Mouse (Mus musculus) mature B cell (primary cell): Measurements from ENCODE around the gene P3h3.

Experiments used
- in situ Hi-C: fragments of 300-500 bp; cut with MboI; formaldehyde crosslinking; loops from 2 replicates; pipeline ENCODE4 v1.14.3; 2019

P3h3 gene

DNA sequence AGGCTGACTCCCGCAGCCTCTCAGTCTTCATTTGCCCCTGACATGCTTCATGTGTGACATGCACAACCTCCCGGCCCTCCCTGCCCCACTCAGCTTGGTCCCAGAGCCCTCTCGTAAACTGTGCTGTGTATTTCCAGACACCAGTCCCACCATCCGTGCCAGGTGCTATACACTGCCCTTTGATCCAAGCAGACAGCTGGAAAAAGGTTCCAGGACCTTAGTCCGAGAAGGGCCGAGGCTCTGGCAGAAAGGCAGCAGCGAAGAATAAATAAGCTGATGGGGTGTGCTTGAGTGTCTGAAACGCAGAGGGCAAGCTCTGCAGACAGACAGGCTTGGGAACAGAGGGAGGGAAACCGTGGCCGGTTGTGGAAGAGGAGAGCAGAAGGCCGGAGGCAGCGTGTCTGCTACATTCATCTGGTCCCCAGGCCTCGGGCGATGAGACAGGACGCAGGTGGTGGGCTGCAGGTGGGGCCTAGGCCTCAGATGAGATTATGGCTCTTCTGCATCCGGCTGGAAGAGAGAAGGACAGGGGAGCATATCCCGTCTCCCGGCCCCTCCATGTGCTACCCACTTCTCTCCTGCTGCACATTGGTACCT, 8.3 kb upstream of the P3h3 start:
- in situ Hi-C loops = no loop called here

DNA sequence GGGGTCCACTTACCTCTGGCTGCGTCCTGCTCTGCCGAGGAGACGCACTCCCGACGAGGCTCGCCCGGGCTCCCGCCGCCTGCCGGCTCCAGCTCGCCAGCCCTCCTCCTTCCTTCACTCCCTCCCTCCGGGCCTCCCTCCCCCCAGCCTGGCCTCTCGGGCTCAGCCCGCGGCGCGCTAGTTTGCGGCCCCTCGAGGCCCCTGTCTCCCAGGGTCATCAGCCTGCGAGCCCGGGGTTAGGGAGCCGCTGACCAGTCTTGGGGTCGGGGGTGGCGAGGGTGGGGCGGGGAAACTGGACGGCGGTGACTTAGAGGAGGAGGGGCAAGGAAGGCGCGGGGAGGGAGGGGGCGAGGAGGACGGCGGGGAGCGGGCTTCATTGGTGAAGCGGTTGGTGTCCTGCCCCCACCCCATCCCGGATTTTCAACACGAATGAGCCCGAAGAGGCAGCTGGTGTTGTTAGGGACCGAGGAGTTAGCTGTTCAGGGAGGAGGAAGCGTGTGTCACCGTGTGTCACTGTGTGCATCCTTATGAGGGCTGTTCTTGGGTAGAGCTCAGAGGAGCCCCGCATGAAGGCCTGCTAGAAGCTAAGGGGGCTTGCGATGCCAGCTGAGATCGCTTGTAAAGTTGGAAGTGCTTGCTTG, 6.2 kb upstream of the P3h3 start, which contains the start of gene Gpr162:
Gene Gpr162 (minus strand): TSS at position 326 of the 641 bp plus-strand sequence.
- in situ Hi-C loops = no loop called here

DNA sequence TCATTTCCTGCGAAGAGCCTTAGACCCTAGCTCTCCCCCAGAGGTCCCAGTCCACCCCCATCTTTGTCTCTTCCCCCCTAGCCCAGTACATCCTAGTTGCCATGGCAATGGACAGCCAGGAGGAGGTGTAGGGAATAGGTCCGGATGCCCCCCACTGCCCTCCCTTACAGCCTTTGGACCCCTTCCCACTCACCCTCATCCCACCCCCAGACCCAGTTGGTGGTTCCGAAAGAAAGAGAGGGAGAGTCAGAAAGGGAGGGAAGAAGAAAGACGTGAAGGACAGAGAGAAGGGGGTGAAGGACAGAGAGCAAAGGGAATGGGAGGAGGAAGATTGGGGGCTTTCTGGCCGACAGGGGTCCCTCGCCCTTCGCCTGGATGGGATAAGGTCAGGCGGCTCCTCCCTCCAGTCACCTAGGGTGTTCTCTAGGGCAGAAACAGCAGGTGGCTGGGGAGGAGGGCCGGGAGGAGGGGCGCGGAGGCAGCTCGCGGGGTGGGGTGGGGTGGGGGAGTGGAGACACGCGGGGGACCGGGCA, 5.6 kb upstream of the P3h3 start:
- in situ Hi-C loops = no loop called here

DNA sequence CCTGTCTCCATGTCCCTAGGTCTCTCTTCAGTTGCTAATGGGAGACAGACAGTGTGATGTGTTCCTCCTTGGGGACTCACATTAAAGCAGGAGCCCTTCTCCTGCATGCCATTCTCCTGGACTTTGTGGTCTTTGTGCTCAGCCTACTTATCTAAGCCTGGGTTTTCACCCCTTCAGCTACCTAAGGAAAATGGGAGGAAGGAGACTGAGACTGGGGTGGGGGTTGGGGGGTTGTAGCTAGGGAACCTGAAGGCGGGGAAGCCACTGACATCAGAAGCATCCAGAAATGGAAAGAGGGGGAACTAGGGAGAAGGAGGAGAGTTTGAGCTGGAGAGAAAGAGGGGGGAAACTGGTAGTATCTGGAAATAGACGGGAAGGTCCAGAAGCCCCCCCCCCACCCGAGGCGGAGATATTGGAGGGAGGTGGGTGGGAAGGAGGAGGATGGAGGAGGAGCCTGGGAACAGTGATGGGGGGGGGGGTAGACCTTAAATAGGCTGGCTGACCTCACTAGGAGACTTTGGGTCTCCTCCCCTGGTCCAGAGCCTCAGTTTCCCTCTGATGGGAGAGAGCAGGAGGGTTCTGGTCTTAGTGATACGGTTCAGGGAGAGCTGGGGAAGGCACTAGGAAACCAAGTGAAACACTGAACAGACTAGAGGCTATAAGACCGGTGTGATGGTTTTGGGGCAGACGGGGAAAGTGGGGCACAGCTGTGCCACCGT, 5.0 kb upstream of the P3h3 start:
- in situ Hi-C loops = no loop called here

DNA sequence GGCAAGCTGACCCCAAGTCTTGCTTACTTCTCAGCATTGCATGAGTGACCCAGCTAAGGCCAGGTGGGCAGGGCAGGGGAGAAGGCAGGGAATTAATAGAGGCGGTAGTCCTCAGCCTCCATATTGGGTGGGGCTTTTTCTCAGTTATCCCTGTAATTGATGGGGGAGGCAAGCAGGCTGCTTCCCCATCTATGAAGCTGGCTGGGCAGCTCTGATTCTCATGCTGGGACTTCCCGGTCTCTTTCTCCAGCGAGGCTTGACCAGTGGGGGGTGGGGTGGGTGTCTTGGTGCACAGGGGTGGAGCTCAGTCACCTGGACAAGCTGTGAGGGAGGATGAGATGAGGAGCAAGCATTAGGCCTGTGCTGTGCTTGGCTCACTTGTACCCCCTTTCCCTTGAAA, 4.2 kb upstream of the P3h3 start:
- in situ Hi-C loops = no loop called here

DNA sequence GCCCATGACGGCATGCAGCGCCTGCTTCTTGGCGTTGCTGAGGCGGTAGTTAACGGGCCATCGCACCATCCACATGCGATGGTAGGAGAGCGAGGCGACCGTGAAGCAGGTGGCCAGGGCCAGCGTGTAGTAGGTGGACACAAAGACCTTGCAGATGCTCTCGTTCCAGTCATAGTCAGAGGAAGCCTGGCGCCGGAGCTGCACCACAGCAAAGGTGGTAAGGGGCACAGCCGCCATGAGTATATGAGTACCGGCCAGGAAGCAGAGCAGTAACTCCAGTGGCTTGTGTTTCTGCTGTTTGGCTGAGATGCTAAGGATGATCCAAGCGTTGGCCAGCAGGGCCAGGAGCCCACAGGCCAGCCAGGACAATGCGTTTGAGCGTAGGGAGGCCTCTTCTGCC, 3.7 kb upstream of the P3h3 start:
- in situ Hi-C loops = no loop called here

DNA sequence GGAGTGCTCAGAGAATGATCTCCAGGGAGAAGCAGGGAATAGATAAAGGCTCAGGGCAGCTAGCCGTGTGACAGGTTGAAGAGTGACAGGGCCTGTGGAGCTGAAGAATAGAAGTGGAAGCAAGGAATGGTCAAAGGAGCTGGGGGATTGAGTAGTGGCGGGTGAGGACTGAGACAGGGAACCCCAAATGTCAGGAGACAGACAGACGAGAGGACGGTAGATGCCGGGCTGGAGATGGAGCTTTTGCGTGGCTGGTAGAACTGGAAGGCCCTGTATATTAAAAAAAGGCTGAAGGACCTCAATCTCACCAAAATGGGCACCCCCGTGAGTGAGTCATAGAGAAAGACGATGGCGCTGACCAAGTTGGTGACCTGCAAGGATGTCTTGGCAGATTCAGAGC, 3.0 kb upstream of the P3h3 start:
- in situ Hi-C loops = no loop called here

DNA sequence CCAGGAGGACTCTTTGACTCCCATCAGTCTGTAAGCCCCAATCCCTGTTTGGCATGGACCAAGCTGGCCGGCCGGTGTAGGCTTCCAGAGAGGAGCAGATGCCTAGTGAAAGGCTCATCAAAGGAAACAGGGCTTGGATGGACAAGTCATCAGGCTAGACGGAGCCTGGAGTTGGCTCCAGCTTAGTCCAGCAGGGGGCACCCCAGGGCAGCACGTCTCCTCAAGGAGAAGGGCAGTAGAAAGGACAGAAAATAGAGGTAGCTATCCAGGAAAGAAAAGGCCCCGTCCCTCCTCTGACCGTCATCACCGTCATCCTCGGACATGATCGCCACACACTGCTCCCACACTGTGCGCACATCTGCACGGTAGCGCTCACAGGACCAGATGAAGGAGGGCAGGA, 2.2 kb upstream of the P3h3 start:
- in situ Hi-C loops = no loop called here

DNA sequence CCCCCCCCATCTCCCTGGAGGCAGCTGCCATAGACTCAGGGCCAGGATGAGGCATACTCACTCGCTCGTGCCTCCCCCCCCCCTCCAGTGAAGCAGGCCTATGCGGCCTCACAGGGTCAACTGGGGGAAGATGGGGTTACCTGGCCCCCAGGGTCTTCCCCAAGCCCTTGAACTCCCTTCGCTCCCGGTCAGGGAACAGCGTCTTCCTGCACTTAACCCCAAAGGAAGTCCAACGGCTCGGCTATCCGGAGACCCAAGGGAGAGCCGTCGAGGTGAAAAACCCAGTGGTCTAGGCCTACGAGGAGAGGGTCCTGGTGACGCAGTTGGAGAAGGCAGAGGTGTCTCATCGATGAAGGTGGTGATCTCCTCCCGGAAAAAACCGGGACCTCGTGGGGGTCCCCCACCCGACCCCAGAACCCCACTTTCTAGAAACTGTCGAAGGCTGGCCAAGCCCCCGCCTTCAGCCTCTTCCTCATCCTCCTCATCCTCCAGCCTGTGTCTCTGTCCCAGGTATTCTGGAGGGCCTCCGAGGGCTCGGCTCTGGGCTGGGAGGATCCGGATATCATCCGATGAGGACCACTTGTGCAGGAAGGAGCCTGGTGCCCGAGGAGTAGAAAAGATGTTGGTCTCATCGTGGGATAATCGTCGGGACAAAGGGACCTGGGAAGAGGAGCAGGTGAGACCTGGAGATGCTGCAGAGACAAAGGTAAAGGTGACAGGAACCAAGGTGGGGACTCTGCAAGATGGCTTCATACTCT, 1.2 kb upstream of the P3h3 start:
- in situ Hi-C loops = no loop called here

DNA sequence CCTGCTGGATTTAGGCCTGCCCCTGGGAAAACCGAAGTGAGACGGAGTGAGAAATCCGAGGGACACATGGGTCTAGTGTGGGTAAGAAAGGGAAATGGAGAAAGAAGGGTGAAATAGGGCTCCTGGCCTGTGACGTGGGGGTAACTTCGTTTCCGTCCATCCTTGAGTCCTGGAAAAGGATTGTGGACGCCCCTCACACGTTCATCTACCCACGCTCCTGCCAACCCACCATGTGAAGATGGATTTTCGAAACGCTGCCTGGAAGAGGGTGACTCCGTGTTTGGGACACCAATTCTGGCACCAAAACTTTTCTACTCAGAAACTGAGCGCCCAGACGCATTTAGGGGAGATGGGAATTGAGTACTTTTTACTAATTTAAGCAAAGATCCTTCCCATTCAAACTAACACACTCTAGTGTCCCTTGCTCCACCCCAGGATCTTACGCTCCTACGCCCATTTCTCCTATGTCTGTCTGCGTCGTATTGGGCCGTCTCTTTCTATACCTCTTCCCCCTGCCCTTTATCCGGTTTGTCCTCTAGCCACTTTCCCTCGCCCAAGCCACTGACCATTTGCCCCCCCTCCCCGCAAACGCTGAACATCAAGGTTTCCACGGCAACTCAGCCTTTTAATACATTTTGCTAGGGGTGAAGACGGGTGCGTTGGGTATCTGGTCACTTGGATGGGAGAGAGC, 433 bp upstream of the P3h3 start:
- in situ Hi-C loops = no loop called here

DNA sequence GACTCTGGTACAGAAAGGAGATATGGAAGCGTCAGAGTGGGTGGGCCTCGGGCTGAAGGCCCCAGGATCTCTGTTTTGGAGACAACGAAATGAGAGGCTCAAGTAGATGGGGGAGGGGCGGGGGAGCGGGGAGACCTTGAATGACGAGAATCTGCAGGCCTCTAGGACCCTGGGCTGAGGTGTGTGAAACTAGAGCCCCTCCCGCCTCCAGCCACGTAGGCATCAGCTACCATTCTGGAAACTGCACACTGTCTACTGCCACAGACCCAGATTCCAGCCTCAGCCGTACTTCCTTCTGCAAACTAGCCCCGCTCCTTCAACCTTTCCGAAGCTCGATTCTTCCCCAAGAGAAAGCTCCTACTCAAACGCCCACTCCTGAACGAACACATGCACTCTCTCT, 1.2 kb downstream of the P3h3 start:
- in situ Hi-C loops = no loop called here

DNA sequence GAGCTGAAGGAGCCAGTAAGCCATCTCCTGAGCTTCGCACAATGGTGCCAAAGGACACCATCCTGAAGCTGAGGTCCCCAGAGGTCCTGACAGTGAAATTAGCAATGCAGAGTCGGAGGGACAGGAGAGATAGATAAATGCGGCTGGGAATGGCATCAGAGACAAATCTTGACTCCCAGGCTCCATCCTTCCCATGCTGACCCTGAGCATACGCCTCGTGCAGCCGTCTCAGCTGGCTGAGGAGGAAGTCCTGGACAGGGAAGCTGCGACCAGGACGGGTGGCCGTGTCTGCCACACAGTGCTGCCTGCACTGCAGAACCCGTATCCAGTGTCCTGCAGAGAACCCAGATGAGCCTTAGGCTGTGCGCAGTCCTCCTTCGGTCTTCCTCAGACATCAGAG, 2.9 kb downstream of the P3h3 start:
- in situ Hi-C loops = no loop called here

DNA sequence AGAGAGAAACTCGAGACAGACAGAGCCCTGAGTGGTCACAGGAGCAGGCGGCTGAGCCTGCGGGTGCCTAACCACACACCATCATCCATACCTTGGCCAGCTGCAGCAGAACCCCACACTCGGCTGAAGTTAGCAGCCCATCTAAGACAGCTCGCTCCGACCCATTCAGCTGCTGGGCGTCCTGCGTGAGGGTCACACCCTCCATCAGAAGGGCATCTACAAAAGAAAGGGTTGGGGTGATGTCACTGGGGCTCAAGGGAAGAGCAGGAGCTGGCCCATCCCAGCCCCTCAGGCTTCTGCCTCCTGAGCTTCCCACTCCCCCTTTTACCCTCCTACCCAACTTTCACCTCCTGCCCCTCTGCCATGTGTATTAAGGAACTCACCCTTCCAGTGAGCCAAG, 7.0 kb downstream of the P3h3 start:
- in situ Hi-C loops = no loop called here

DNA sequence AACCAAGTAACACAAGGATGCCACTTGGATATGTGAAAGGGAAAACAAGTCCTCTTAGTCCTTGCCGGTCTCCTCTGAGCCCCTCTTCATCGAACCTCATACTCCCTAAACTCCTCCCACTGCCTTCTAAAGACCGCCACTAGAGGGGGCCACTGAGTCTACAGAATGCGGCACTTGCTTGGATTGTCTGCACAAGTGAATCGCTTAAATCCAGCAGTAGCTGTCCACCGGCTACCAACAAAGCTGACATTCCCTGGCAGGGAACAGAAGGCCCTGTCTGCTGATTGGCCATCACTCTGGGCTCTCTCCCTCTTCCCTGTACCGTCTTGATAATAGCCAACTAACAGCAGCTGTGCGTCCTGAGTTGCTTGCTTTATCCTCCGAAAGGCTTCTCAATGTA, 10.2 kb downstream of the P3h3 start:
- in situ Hi-C loops = no loop called here

DNA sequence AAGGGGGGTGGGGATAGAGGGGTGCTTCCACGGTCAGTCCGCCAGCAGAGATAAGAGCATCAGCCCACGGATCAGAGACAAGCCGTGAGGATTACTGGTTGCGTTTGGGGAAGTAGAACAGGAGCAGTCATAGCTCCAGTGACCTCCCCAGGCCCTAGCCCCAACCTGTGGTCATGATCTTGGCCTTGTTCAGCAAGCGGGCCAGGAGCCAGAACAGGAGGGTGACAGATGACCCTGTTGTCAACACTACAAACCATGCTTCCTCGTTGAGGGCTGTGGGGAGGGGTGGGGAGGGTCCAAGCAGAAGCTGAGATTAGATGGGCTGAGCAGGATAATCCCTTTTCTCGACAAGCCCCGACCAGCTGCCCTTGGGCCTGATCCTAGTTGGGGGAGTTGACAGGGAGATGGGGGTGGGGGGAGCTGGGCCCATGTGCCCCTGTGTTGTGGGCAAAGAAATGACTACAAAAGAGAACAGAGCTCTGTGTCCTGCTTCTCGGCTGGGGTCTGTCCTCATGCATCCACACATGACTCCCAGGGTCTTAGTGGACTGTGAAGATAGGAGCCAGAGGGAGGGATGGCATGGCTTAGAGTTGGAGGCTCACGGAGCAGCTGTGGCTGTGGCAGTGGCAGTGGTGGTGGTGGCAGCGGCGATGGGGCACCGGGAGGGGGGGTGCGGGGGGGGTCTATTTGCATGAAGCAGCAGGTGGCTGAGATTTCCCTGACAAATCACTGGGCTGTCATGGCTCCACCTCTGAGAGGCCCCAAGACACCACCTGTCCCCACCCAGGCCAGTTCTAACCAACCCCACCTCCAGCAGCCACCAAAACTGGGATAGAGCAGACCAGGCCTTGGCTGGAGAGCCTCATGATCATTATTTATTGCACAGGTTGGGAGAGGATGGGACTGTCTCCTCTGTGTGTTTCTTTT, 17.0 kb downstream of the P3h3 start, which contains the start of gene Gnb3:
Gene Gnb3 (minus strand): TSS at position 35 of the 927 bp plus-strand sequence.
- in situ Hi-C loops = no loop called here

DNA sequence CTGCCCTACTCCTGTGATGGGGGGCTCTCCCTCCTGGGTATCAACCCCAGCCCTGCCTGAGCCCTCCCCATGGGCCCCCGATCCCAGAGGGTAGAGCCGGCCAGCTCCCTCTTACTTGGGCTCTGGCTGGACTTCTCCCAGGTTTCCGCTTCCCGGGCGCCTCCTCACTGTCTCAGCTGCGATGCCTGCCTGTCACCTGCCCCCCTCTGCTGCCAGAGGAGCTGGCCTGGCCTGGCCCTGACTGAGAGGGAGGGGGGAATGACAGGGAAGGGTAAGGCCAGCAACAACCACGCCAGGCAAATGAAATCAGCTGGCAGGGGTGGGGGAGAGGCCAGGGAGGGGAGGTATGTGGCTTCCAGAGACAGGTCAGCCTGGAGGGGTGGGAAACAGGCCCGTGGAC, 17.7 kb downstream of the P3h3 start:
- in situ Hi-C loops = no loop called here

DNA sequence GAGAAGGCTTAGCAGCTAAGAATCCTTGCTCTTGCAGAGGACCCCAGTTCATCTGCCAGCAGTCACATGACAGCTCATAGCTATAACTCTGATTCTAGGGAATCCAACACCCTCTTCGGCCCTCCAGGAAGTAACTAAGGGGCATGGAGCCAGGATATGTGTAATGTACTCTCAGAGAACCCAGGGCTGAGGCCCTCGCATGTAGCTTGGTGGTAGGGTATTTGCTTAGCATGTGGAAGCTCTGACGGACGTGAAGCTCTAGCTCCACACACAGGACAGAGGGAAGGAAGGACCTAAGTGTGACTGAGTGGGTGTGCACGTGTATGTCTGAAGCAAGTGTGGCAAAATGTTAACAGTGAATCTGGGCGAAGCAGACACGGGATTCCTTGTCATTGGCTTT, 21.1 kb downstream of the P3h3 start:
- in situ Hi-C loops = no loop called here

DNA sequence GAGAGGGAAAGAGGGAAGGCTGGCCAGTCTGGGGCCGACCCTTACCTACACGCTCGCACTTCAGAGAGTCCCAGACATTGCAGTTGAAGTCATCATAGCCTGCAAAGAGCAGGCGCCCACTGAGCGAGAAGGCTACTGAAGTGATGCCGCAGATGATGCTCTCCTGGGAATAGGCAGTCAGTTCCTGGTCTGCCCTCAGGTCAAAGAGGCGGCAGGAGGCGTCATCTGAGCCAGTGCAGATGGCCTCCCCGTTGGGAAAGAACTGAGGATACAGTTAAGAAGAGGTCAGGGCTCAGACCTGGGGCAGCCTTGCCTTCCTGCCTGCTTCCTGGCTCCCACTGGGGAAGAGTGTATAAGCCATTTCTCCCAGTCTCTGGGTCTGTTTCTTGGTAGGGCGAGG, 22.0 kb downstream of the P3h3 start:
- in situ Hi-C loops = no loop called here

DNA sequence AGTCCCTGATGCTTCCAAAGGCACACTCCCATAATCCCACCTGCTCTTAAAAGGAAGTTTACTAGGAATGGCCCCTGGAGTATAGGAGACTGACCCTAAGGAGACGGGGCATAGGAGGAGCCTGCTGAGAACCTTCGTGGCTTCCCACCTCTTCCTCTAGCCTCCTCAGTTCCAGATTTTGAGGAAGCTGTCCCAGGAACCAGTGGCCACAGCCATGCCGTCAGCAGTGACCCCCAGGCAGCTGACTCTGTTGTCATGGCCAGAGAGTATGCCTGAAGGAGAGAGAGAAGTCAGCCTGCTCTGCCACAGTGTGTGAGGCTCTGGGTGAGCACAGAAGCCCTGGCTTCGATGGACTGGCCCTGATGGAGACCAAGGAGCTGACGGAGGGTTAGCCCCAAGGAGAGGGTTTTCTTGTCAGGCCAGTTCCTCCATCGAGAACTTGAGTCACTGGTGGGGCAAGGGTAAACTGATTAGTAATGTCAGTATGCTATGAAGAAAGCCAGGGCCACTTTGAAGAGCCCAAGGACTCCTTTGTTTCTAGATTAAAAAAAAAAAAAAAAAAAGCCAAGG, 23.0 kb downstream of the P3h3 start:
- in situ Hi-C loops = no loop called here

DNA sequence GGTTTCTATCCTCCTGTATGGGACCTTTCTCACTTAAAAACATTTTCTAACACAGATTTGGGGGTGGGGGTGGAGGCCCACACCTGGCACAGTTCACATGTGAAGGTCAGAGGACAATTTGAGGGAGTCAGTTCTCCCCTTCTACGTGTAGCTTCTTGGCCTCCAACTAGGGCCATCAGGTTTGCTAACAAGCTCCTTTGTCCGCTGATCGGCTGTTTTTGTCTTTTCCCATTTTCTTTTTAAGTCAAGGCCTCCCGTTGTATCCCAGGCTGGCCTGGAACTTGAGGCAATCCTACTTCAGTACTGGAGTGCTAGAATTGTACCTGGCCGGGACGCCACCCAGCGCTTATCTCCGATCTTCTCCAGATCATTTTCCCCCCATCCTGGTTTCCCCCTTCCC, 25.9 kb downstream of the P3h3 start:
- in situ Hi-C loops = no loop called here
